Mouse (Mus musculus): Measurements from ENCODE around the gene Gosr2. TPM values are rescaled to one million over a fixed set of nuclear protein-coding genes. Genes with fewer than 3 reads are reported as not detected.

The Gosr2 gene
- polyA plus RNA-seq, 1 experiment from 2014 or later = 80.7 TPM

DNA sequence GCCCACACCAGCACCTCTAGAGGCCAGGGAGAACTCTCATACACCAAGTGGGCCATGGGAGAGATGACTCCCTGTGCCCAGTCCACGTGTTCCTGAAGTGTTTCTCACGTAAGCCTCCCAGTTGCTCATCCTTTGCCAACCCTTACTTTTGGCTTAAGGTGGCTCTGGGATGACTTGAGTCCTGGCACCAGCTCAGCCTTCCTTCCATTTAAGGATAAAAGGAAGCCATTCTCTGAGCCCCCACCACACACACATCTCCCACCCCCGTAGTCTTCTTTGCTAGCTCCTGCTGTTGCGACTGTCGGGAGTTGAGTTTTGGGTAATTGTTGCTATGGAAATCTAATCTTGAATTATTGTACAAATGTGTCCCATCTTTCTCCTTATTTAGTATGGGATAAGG is 35.2 kb downstream of the Gosr2 start:
- WGBS = 65% methylated on average over 5 of the region's 5 CpGs
- Histone ChIP-seq H3K36me3 (no peaks in the 10 kb centered on the region), H3K9ac (replicated peaks) (no peak overlapping the region), H3K4me2 (no peak overlapping the region), H3K4me1 (peaks cover 20% of the 10 kb centered on the region), H3K4me3 (replicated peaks) (no peak overlapping the region), H3K27me3 (replicated peaks) (0 out of 2 replicates have a peak, but pooled peaks cover under 1% of the 10 kb centered on the region), H3K27ac (replicated peaks) (no peak overlapping the region), H3K9me3 (replicated peaks) (no peaks in the 10 kb centered on the region)
- ATAC-seq (ENCODE audit: low FRiP score) = no peak

DNA sequence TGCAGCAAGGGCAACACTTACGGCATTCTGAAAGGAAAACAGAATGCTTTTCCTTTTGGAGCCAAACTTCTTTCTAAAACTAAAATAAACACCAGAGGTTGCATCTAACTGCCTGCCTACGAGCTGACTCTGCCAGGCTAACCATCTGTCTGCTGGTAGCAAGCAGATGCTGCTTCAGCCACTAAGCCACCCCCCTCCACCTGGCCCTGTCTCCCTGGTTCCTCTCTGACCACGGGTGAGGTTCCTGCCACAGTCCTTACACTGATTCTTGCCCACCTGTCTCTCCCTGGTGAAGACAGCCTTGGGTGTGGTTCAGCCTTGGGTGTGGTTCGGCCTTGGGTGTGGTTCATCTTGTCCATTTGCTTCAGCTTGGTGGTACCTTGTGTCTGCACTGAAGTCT is 35.8 kb downstream of the Gosr2 start:
- H3K27ac ChIP-seq (replicated peaks) = no peak overlapping the region
- WGBS = 51% methylated on average over 4 of the region's 4 CpGs
- no peak for ATAC-seq (ENCODE audit: low FRiP score)

DNA sequence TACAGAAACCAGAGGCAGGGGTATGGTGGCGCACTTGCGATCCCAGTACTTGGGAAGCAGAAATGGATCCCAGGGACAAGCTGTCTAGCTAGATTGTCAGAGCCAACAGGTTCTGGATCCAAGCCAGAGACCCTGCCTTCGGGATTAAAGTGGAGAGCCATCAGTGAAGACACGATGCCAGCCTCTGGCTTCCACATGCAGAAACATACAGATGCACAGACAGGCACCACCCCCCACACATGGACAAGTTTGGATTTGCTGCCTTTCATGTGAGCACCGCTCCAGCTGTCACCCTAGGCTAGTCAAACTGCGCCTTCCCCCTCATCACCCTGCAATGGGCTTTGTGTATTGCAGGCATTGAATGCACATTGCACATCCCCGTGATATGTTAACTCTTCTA is 39.5 kb downstream of the Gosr2 start:
- no peaks in the 10 kb centered on the region for H3K4me1 ChIP-seq
- peaks cover 27% of the 10 kb centered on the region for H3K27me3 ChIP-seq (replicated peaks)
- WGBS = 77% methylated on average over 7 of the region's 7 CpGs
- ATAC-seq (ENCODE audit: low FRiP score) = no peak
- H3K9me3 ChIP-seq (replicated peaks) = no peaks in the 10 kb centered on the region
- no peaks in the 10 kb centered on the region for H3K36me3 ChIP-seq
- H3K9ac ChIP-seq (replicated peaks) = no peak overlapping the region
- no peak overlapping the region for H3K4me2 ChIP-seq
- no peak overlapping the region for H3K27ac ChIP-seq (replicated peaks)
- no peak overlapping the region for H3K4me3 ChIP-seq (replicated peaks)

More for the DNA sequence above, 35.8 kb downstream of the Gosr2 start:
- no peak overlapping the region for H3K4me3 ChIP-seq (replicated peaks)
- no peak overlapping the region for H3K9ac ChIP-seq (replicated peaks)
- peaks cover 14% of the 10 kb centered on the region for H3K4me1 ChIP-seq
- 0 out of 2 replicates have a peak, but pooled peaks cover 4% of the 10 kb centered on the region for H3K27me3 ChIP-seq (replicated peaks)
- H3K36me3 ChIP-seq = no peaks in the 10 kb centered on the region
- no peaks in the 10 kb centered on the region for H3K9me3 ChIP-seq (replicated peaks)
- H3K4me2 ChIP-seq = no peak overlapping the region

DNA sequence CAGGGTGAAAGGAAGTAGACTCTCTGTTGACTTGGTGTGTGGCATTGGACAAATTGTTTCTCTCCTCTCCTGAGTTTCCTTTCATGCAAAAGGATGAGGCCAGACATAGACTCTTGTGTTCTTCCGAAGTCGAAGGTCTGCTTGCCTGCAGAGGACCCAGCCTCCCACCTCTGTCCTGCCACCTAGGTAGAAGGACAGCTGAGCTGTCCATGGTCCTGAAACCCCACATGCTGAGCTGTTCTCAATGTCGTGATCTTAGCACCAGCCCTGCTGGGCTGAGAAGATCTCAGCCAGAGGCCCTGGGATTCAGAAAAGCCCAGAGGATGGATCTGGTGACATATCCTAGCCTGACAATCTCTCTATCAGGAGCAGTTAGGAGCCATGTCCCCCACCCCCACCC is 41.2 kb downstream of the Gosr2 start:
- no peaks in the 10 kb centered on the region for H3K4me1 ChIP-seq
- H3K4me2 ChIP-seq = no peak overlapping the region
- whole genome bisulfite sequencing = 14% methylated on average over 3 of the region's 3 CpGs
- ATAC-seq (ENCODE audit: low FRiP score) = no peak
- H3K4me3 ChIP-seq (replicated peaks) = no peak overlapping the region
- H3K9ac ChIP-seq (replicated peaks) = no peak overlapping the region
- peaks cover 44% of the 10 kb centered on the region for H3K27me3 ChIP-seq (replicated peaks)
- no peaks in the 10 kb centered on the region for H3K9me3 ChIP-seq (replicated peaks)
- no peaks in the 10 kb centered on the region for H3K36me3 ChIP-seq
- H3K27ac ChIP-seq (replicated peaks) = no peak overlapping the region

DNA sequence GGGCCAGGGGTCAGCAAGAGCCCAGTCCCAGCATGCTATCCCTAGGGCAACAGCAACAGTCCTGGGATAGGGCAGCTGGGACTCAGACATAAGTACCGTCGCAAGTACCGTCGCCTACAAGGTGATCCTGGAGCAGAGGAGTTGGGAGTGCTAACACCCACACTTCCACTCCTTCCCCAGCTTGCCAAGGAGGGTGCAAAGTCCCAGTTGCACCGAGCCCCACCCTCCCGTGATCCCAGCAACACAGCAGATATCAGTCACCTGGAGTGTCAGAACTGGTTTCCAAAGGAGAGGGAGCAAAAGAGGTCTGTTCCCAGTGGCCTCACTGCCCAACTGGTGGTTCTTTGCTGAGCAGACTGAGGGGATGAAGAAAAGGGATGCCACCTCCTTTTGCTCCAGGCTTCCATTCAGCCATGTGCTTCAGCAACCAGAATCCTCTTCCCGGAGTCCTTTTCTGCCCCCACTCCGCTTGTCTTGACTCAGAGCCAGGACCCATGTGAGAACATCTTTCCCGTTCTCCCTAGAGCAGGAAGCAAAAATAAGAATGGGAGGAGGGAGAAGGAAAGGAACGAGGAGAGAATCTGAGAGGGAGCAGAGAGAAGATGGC is 44.2 kb downstream of the Gosr2 start:
- WGBS = 76% methylated on average over 10 of the region's 10 CpGs

DNA sequence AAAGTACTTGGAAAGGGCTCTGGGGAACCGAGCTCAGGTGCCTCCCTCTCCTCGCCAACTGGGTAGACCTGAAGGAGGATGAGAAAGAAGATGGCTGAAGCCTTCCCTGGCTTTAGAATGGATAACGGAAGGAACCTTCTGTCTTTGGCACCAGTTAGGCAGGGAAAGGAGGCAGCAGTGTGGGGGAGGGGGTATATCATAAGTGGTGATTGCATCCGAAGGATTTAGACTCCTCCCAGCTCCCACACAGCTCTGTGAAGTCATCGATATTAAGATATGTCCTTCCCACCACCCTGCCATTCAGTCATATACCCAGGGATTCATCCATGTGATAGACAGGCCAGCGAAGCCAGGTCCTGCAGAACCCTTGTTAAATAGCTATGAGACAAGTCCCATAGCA is 46.3 kb downstream of the Gosr2 start:
- H3K4me2 ChIP-seq = no peak overlapping the region
- H3K4me1 ChIP-seq = peaks cover 18% of the 10 kb centered on the region
- peaks cover 88% of the 10 kb centered on the region for H3K27me3 ChIP-seq (replicated peaks)
- no peak for ATAC-seq (ENCODE audit: low FRiP score)
- H3K27ac ChIP-seq (replicated peaks) = no peak overlapping the region
- 83% methylated on average over 6 of the region's 6 CpGs for WGBS
- H3K9ac ChIP-seq (replicated peaks) = no peak overlapping the region
- no peak overlapping the region for H3K4me3 ChIP-seq (replicated peaks)
- H3K36me3 ChIP-seq = no peaks in the 10 kb centered on the region
- no peaks in the 10 kb centered on the region for H3K9me3 ChIP-seq (replicated peaks)

More for the DNA sequence above, 44.2 kb downstream of the Gosr2 start:
- peaks cover 75% of the 10 kb centered on the region for H3K27me3 ChIP-seq (replicated peaks)
- no peak overlapping the region for H3K27ac ChIP-seq (replicated peaks)
- H3K4me1 ChIP-seq = peaks cover 18% of the 10 kb centered on the region
- H3K9me3 ChIP-seq (replicated peaks) = no peaks in the 10 kb centered on the region
- H3K36me3 ChIP-seq = no peaks in the 10 kb centered on the region
- no peak for ATAC-seq (ENCODE audit: low FRiP score)
- H3K9ac ChIP-seq (replicated peaks) = no peak overlapping the region
- H3K4me3 ChIP-seq (replicated peaks) = no peak overlapping the region
- no peak overlapping the region for H3K4me2 ChIP-seq

DNA sequence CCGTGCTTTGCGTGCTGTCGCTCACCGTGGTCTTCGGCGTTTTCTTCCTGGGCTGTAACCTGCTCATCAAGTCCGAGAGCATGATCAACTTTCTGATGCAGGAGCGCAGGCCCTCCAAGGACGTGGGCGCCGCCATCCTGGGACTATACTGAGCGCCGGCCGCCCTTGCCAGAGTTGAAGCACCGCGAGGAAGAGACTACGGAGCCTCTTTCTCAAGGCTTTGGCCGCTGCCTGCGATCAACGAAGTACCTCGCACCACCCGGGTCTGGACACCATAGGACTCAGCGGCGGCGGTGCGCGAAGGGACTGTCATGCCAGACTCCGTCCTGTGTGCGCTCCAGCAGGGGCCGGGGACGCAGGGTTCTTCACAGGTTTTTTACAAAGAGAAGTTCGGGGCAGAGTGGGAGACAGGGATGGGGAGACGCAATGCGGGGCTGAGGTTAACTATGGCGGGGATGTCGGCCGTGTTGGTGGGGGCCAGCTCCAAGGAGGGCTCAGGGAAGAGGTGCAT is 47.7 kb downstream of the Gosr2 start:
- Histone ChIP-seq H3K9me3 (replicated peaks) (no peaks in the 10 kb centered on the region), H3K27me3 (replicated peaks) (peaks cover 85% of the 10 kb centered on the region), H3K4me2 (peak overlapping the region; percentile 73), H3K27ac (replicated peaks) (no peak overlapping the region), H3K4me1 (peaks cover 18% of the 10 kb centered on the region), H3K4me3 (replicated peaks) (peak overlapping the region; percentile 40), H3K9ac (replicated peaks) (no peak overlapping the region), H3K36me3 (no peaks in the 10 kb centered on the region)
- 2% methylated on average over 37 of the region's 37 CpGs for WGBS
- no peak for ATAC-seq (ENCODE audit: low FRiP score)

DNA sequence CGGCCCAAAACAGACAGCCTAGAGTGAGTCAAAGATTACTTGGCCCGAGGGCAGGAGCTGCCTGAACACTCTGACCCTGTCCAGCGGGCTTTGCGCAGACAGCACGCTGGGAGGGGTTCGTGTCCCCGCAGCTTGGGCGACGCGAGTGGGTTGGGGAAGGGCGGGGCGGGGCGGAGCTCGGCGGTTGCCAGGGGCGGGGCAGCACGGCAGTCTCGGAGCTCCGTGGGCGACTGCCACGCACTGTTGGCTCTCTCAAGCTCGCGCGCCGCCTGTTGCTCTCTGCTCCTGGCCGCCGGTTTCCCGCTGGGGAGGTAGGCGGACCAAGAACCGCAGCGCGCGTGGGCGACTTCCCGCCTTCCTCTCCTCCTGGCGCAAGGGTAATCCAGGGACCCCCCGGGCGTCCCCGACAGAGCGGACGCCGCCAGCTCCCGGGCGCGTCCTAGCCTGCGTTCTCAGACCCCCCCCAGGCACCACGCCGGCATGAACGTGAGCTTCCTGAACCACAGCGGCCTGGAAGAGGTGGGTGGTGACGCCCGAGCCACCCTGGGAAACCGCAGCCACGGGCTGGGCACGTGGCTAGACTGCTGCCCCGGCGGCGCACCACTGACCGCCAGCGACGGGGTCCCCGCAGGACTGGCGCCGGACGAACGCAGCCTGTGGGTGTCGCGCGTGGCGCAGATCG is 48.3 kb downstream of the Gosr2 start, which contains the start of gene Rprml:
Rprml (plus strand) TSS at position 270 of the 682 bp plus-strand sequence.
- under 1% methylated on average over 71 of the region's 71 CpGs for WGBS
- no peak within 1 kb of the TSS for H3K9ac ChIP-seq (replicated peaks)
- H3K9me3 ChIP-seq (replicated peaks) = no peaks in the 10 kb centered on the region
- ATAC-seq (ENCODE audit: low FRiP score) = no peak
- no peak within 1 kb of the TSS for H3K27ac ChIP-seq (replicated peaks)
- peak within 1 kb of the TSS; percentile 73 for H3K4me2 ChIP-seq
- peaks cover 18% of the 10 kb centered on the region for H3K4me1 ChIP-seq
- H3K4me3 ChIP-seq (replicated peaks) = peak within 1 kb of the TSS; percentile 40
- peaks cover 81% of the 10 kb centered on the region for H3K27me3 ChIP-seq (replicated peaks)
- no peaks in the 10 kb centered on the region for H3K36me3 ChIP-seq

DNA sequence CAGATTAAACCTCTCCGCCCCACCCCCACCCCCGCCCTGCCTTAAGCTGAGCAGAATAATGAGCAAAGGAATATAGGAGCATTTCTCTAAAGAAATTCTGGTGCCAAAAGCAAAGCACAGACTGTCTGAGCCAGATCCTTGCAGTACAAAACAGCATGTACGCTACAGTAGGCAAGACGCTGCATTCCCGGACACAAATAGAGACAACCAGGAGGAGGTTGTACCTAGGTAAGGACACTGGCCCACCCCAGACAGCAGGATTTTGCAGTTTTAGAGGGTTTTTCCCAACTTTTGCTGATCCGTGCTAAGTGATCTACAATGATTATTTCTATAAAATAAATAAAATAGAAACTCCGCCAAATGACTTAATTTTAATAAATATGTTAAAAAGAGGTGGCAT is 49.0 kb downstream of the Gosr2 start:
- no peaks in the 10 kb centered on the region for H3K36me3 ChIP-seq
- no peak overlapping the region for H3K9ac ChIP-seq (replicated peaks)
- WGBS = 34% methylated on average over 7 of the region's 7 CpGs
- H3K4me3 ChIP-seq (replicated peaks) = no peak overlapping the region
- peaks cover 76% of the 10 kb centered on the region for H3K27me3 ChIP-seq (replicated peaks)
- ATAC-seq (ENCODE audit: low FRiP score) = no peak
- no peaks in the 10 kb centered on the region for H3K9me3 ChIP-seq (replicated peaks)
- H3K4me1 ChIP-seq = peaks cover 18% of the 10 kb centered on the region
- H3K4me2 ChIP-seq = no peak overlapping the region
- no peak overlapping the region for H3K27ac ChIP-seq (replicated peaks)

DNA sequence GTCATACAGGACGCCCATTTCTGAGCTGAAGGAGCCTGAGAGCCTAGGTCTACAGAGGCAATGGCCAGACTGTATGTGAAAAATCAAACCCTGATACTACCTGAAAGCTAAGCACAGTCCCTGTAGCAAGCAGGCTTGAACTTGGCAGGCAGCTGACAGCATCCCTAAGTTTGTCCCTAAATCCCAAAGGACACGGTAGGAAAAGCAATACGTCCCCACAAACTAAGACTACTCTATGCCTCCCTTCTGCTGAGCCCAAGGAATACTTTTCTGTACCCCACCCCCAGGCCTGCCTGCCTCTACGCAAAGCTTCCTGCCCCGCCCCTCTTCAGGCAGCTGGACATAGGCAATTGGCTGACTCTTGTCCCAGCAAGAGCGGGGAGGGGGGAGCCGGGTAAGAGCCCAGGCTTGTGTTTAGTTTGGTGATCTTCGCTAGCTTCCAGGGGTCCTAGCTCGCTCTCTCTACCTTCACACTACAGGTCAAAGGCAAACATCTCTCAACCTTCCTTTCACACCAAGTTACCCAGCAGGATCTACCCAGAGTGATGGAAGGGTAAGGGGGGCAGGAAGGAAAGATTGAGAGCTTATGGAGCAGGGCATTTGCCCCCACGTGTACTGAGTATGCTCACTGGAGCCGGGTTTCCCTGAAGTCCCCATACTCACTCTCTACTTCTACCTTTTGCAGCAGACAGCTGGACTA is 49.6 kb downstream of the Gosr2 start:
- Histone ChIP-seq H3K4me3 (replicated peaks) (no peak overlapping the region), H3K27me3 (replicated peaks) (peaks cover 70% of the 10 kb centered on the region), H3K9ac (replicated peaks) (no peak overlapping the region), H3K36me3 (no peaks in the 10 kb centered on the region), H3K4me1 (peaks cover 18% of the 10 kb centered on the region), H3K4me2 (no peak overlapping the region), H3K27ac (replicated peaks) (no peak overlapping the region), H3K9me3 (replicated peaks) (no peaks in the 10 kb centered on the region)
- no peak for ATAC-seq (ENCODE audit: low FRiP score)
- 11% methylated on average over 11 of the region's 11 CpGs for WGBS

DNA sequence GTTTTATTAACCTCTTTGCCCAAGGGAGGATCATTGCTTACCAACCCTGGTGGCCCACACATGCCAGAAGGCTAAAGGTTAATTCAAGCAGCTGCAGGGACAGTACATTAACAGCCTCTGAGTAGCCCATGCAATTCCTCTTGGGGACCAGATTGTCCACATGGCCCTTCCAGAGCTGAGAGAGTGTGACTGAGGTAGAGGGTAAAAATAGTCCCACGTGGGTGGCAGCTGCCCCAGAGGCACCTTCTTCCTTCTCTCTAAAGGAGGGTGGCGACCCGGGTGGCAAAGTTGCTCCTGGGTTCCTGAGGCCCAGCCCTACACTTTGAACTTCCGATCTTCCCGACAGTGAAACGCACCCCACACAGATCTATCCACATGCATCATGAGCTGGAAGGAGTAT is 51.4 kb downstream of the Gosr2 start:
- H3K4me2 ChIP-seq = no peak overlapping the region
- WGBS = 85% methylated on average over 6 of the region's 6 CpGs
- no peak overlapping the region for H3K9ac ChIP-seq (replicated peaks)
- ATAC-seq (ENCODE audit: low FRiP score) = no peak
- H3K4me3 ChIP-seq (replicated peaks) = no peak overlapping the region
- H3K36me3 ChIP-seq = no peaks in the 10 kb centered on the region
- H3K27me3 ChIP-seq (replicated peaks) = peaks cover 59% of the 10 kb centered on the region
- peaks cover 18% of the 10 kb centered on the region for H3K4me1 ChIP-seq
- no peaks in the 10 kb centered on the region for H3K9me3 ChIP-seq (replicated peaks)
- no peak overlapping the region for H3K27ac ChIP-seq (replicated peaks)

DNA sequence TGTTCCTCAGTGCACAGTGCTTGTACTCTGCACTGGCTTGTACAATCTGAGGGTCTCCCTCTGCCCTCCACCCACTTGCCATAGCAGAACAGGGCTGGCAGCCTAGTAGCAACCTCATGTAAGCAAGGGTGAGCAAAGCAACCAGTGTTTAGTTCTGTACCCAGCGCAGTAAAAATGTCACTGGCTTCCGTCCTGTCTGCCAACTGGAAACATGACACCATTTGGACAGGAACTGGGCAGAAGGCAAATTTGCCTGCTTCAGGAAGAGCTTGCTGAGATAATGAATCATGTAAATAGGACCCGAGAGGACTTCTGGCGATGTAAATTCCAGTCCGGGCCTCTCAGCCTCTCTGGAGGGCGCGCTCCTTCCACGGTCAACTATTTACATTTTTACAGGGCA is 52.0 kb downstream of the Gosr2 start:
- no peak overlapping the region for H3K27ac ChIP-seq (replicated peaks)
- ATAC-seq (ENCODE audit: low FRiP score) = no peak
- H3K4me1 ChIP-seq = peaks cover 18% of the 10 kb centered on the region
- no peak overlapping the region for H3K9ac ChIP-seq (replicated peaks)
- WGBS = 67% methylated on average over 8 of the region's 8 CpGs
- peaks cover 54% of the 10 kb centered on the region for H3K27me3 ChIP-seq (replicated peaks)
- H3K36me3 ChIP-seq = no peaks in the 10 kb centered on the region
- no peaks in the 10 kb centered on the region for H3K9me3 ChIP-seq (replicated peaks)
- no peak overlapping the region for H3K4me3 ChIP-seq (replicated peaks)
- no peak overlapping the region for H3K4me2 ChIP-seq
